Mouse (Mus musculus) MEL (cell line): ENCODE measurements around the gene Map4.

ENCODE experiments used
- BHLHE40 ChIP-seq: IDR thresholded peaks from 2 replicates; pipeline ENCODE4 v1.6.1; 2012; ENCODE audit warnings: low read depth, mild to moderate bottlenecking, inconsistent platforms, low read length, improper control_type of control experiment, borderline replicate concordance
- CTCF ChIP-seq, 3 experiments: IDR thresholded peaks in 2 of 3; conservative IDR thresholded peaks in 1 of 3; 2 replicates each; pipeline ENCODE4 v1.5.1; 2011 to 2012; ENCODE audit warnings: low read length in 3 of 3, low read depth in 2 of 3, mild to moderate bottlenecking in 2 of 3, improper control_type of control experiment in 1 of 3, inconsistent platforms in 1 of 3, mixed read lengths in 1 of 3, moderate library complexity in 1 of 3; ENCODE audit not compliant: control insufficient read depth in 1 of 3, insufficient read depth in 1 of 3, poor library complexity in 1 of 3, severe bottlenecking in 1 of 3
- ETS1 ChIP-seq: IDR thresholded peaks from 2 replicates; pipeline ENCODE4 v1.6.1; 2012; ENCODE audit warnings: low read depth, mild to moderate bottlenecking, inconsistent platforms, low read length, improper control_type of control experiment, moderate library complexity
- MAFK ChIP-seq: IDR thresholded peaks from 2 replicates; pipeline ENCODE4 v1.6.1; 2011; ENCODE audit warnings: low read depth, mild to moderate bottlenecking, low read length, improper control_type of control experiment, borderline replicate concordance
- POLR2A ChIP-seq, 2 experiments: IDR thresholded peaks; 2 replicates each; pipeline ENCODE4 v1.6.1; 2011 to 2012; ENCODE audit warnings: low read length in 2 of 2, mild to moderate bottlenecking in 2 of 2, control low read depth in 1 of 2, improper control_type of control experiment in 1 of 2, low read depth in 1 of 2, moderate library complexity in 1 of 2; ENCODE audit not compliant: control insufficient read depth in 1 of 2, insufficient read depth in 1 of 2, poor library complexity in 1 of 2
- POLR2AphosphoS5 ChIP-seq: IDR thresholded peaks from 2 replicates; pipeline ENCODE4 v1.6.1; 2012; ENCODE audit warnings: low read depth, borderline replicate concordance, mild to moderate bottlenecking, inconsistent platforms, low read length, moderate library complexity, mixed read lengths
- RAD21 ChIP-seq: IDR thresholded peaks from 2 replicates; pipeline ENCODE4 v1.6.1; 2011; ENCODE audit warnings: mild to moderate bottlenecking, low read depth, low read length, improper control_type of control experiment
- SIN3A ChIP-seq: IDR thresholded peaks from 2 replicates; pipeline ENCODE4 v1.6.1; 2012; ENCODE audit warnings: low read length, improper control_type of control experiment, inconsistent platforms
- SMC3 ChIP-seq: IDR thresholded peaks from 2 replicates; pipeline ENCODE4 v1.6.1; 2011; ENCODE audit warnings: low read depth, low read length, improper control_type of control experiment
- TAL1 ChIP-seq: IDR thresholded peaks from 2 replicates; pipeline ENCODE4 v1.6.1; 2012; ENCODE audit warnings: mild to moderate bottlenecking, inconsistent platforms, low read length, moderate library complexity, mixed read lengths
- TBP ChIP-seq: IDR thresholded peaks from 2 replicates; pipeline ENCODE4 v1.8.0; 2011; ENCODE audit warnings: low read depth, low read length, improper control_type of control experiment
- UBTF ChIP-seq: IDR thresholded peaks from 2 replicates; pipeline ENCODE4 v1.6.1; 2012; ENCODE audit warnings: low read depth, mild to moderate bottlenecking, inconsistent platforms, low read length, improper control_type of control experiment, moderate library complexity, borderline replicate concordance; ENCODE audit not compliant: insufficient read depth
- USF1 ChIP-seq: IDR thresholded peaks from 2 replicates; pipeline ENCODE4 v1.6.1; 2014; ENCODE audit warnings: low read depth, mild to moderate bottlenecking, inconsistent platforms, low read length, improper control_type of control experiment, moderate library complexity

DNA sequence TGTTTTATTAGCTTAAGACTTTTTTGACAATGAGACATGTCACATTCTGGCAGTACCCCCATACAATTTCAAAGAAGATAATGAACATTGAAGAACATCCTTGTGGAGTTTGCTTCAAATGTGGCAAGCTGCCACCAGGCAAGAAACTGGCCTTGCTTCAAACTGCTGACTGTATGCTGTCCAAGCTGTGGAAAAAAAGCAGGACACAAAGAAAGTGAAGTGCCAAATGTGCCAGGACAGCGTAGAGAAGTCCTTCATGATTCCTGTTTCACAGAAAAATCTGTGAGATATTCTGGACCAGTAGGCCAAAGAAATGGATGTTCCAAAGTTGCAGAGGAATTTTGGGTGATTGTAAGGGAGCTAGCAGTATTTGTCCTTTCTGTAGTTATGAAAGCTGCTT lies 57.8 kb downstream of the Map4 start:
- TF ChIP-seq CTCF (IDR thresholded peaks at IDR 0.05 in 2 of 3, conservative IDR thresholded peaks at IDR 0.05 in 1 of 3; ENCODE audit: control insufficient read depth in 1 of 3, insufficient read depth in 1 of 3, low read depth in 2 of 3, low read length in 3 of 3, poor library complexity in 1 of 3, severe bottlenecking in 1 of 3) (no peak), BHLHE40 (no peak), SMC3 (no peak), POLR2A (IDR thresholded peaks at IDR 0.05; ENCODE audit: control insufficient read depth in 1 of 2, insufficient read depth in 1 of 2, low read depth in 1 of 2, low read length in 2 of 2, poor library complexity in 1 of 2) (no peak), SIN3A (no peak), POLR2AphosphoS5 (no peak), UBTF (no peak), RAD21 (no peak), TBP (no peak), MAFK (no peak), ETS1 (no peak), TAL1 (no peak), USF1 (no peak)
